Mouse (Mus musculus): ENCODE results near the gene Fam122a. TPM values are rescaled to one million over a fixed set of nuclear protein-coding genes. Genes with fewer than 3 reads are reported as not detected.
A peak's percentile ranks its signal among the peaks of the same experiment; 100 is the strongest.

Gene Fam122a
- polyA plus RNA-seq, 1 experiment from 2014 or later = 62.7 TPM

DNA sequence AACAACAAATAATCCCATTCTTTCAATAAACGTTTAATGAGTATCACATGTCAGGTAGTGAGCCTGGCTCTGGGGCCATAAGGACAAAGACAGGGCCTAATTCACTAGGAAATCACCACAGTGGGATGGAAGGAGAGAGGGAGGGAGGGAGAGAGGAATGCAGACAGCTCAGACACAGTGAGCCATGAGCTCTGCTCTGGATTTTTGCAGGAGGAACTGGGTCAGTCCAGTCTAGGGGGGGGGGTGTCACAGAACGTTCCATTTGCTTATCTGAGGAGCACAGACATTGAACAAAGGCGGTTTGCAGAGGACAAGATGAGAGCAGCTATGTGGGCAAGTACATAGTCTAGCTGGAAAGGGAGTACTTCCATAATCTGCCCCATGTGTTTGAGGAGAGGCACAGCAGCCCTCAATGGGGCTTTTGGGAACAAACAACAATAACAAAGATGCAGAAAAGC is 24.7 kb downstream of the Fam122a start:
- WGBS = 21% methylated on average over 3 of the region's 3 CpGs
- peak overlapping the region; percentile 20 for H3K27ac ChIP-seq (replicated peaks)

DNA sequence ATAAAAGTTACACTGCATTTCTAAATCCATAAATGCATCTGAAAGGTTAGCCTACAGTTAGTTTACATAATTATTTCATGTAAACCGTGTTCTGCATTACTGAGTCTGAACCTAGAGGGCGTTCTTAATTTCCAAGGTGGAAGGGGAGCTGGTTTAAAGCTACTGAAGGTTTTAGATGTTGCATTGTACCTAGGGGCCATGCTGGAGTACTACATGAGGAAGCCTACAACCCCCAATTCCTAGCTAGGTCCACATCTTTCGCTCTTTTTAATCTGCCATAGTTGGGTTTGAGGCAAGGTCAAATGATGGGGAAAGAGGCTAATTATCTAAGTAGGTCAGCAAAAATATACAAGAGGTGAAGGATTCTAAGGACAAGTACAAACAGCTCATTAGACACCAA is 25.5 kb downstream of the Fam122a start:
- peaks cover 17% of the 10 kb centered on the region for H3K4me1 ChIP-seq
- no peak overlapping the region for H3K9ac ChIP-seq (replicated peaks)
- peak overlapping the region; percentile 26; the same call in 1 of the 2 replicates for H3K27ac ChIP-seq (replicated peaks)
- no peak overlapping the region for H3K4me3 ChIP-seq
- ATAC-seq (ENCODE audit: low FRiP score, low read depth) = no peak
- no peaks in the 10 kb centered on the region for H3K9me3 ChIP-seq
- WGBS = 87% methylated on average over 3 of the region's 3 CpGs
- no peaks in the 10 kb centered on the region for H3K36me3 ChIP-seq
- H3K27me3 ChIP-seq = 0 out of 2 replicates have a peak, but pooled peaks cover 4% of the 10 kb centered on the region
- H3K4me2 ChIP-seq (replicated peaks) = no peak overlapping the region

More for the DNA sequence above, 24.7 kb downstream of the Fam122a start:
- Histone ChIP-seq H3K9ac (replicated peaks) (no peak overlapping the region), H3K4me2 (replicated peaks) (no peak overlapping the region), H3K27me3 (0 out of 2 replicates have a peak, but pooled peaks cover 8% of the 10 kb centered on the region), H3K4me1 (peaks cover 17% of the 10 kb centered on the region), H3K9me3 (no peaks in the 10 kb centered on the region), H3K4me3 (no peak overlapping the region), H3K36me3 (no peaks in the 10 kb centered on the region)
- ATAC-seq (ENCODE audit: low FRiP score, low read depth) = peak; percentile 60

GRCm38 (mm10) chr19:24450740-24451139 is 26.4 kb downstream of the Fam122a start:
- Histone ChIP-seq H3K4me1 (peaks cover 17% of the 10 kb centered on the region), H3K36me3 (no peaks in the 10 kb centered on the region), H3K27me3 (no peaks in the 10 kb centered on the region), H3K4me2 (replicated peaks) (no peak overlapping the region), H3K9ac (replicated peaks) (no peak overlapping the region), H3K27ac (replicated peaks) (no peak overlapping the region), H3K4me3 (no peak overlapping the region), H3K9me3 (no peaks in the 10 kb centered on the region)
- ATAC-seq (ENCODE audit: low FRiP score, low read depth) = no peak
- 93% methylated on average over 8 of the region's 8 CpGs for WGBS

DNA sequence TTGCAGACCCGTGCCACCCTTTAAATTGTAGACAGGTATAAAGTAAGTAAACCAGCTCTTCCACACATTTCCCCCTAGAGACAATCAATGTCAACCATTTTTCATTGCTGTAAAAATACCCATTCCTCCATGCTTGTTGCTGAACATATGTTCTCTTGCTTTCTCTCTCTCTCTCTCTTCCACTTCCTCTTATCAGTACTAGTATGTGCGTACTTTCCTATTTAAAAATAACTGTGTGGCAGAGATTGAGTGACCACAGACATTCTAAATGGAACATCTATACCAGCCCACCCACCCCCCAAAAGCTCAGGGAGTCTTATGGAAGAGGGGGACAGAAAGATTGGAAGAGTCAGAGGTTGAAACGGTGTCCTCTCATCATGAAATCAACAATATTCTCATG is 32.8 kb downstream of the Fam122a start:
- 92% methylated on average over 3 of the region's 3 CpGs for WGBS
- Histone ChIP-seq H3K27ac (replicated peaks) (no peak overlapping the region), H3K27me3 (no peaks in the 10 kb centered on the region), H3K9ac (replicated peaks) (no peak overlapping the region), H3K4me1 (no peaks in the 10 kb centered on the region), H3K4me3 (no peak overlapping the region), H3K9me3 (no peaks in the 10 kb centered on the region), H3K36me3 (no peaks in the 10 kb centered on the region), H3K4me2 (replicated peaks) (no peak overlapping the region)
- ATAC-seq (ENCODE audit: low FRiP score, low read depth) = no peak

GRCm38 (mm10) chr19:24439715-24440114 is 37.4 kb downstream of the Fam122a start:
- no peak overlapping the region for H3K9ac ChIP-seq (replicated peaks)
- ATAC-seq (ENCODE audit: low FRiP score, low read depth) = no peak

DNA sequence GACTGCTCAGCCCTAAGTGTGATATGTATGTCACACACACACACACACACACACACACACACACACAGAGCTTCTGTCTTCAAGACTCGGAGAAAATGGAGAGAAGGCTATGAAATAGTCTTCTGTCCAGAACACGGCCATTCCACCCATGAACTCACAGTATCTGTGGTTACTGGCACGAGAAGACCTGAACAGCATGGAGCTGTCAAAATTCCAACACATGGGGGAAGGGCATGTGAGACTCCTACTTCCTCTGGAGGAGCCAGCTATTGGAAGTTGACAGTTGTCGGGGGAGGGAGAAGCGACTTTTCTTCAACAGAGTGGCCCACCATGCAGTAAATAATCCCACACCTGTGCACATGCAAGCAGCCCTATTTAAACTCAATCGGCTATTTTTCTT is 42.9 kb downstream of the Fam122a start:
- no peak overlapping the region for H3K27ac ChIP-seq (replicated peaks)
- H3K9me3 ChIP-seq = no peaks in the 10 kb centered on the region
- WGBS = 86% methylated on average over 6 of the region's 6 CpGs
- no peaks in the 10 kb centered on the region for H3K36me3 ChIP-seq
- no peak overlapping the region for H3K4me2 ChIP-seq (replicated peaks)
- no peak overlapping the region for H3K9ac ChIP-seq (replicated peaks)
- H3K27me3 ChIP-seq = no peaks in the 10 kb centered on the region
- no peak for ATAC-seq (ENCODE audit: low FRiP score, low read depth)
- no peaks in the 10 kb centered on the region for H3K4me1 ChIP-seq
- H3K4me3 ChIP-seq = no peak overlapping the region

More at GRCm38 (mm10) chr19:24439715-24440114, 37.4 kb downstream of the Fam122a start:
- H3K36me3 ChIP-seq = no peaks in the 10 kb centered on the region
- H3K27me3 ChIP-seq = no peaks in the 10 kb centered on the region
- no peak overlapping the region for H3K4me2 ChIP-seq (replicated peaks)
- H3K4me3 ChIP-seq = no peak overlapping the region
- 71% methylated on average over 4 of the region's 4 CpGs for WGBS
- no peaks in the 10 kb centered on the region for H3K9me3 ChIP-seq
- H3K4me1 ChIP-seq = no peaks in the 10 kb centered on the region
- H3K27ac ChIP-seq (replicated peaks) = no peak overlapping the region

DNA sequence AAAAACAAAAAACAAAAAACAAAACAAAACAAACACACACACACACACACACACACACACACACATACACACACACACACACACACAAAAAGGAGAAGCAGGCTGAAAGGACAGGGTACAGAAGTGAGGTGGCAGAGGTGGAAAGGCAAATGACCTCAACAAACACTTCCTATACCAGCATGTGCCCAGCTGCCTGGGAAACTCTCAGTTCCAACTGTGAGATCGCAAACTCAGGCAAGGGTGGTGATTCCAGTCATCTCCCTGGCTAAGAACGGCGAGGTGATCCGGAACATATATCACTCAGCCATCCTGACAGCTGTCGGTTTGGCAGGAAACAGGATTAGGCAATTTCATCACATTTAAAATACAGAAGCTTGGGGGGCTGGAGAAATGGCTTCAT is 44.7 kb downstream of the Fam122a start:
- no peaks in the 10 kb centered on the region for H3K27me3 ChIP-seq
- WGBS = 86% methylated on average over 5 of the region's 5 CpGs
- no peak for ATAC-seq (ENCODE audit: low FRiP score, low read depth)

DNA sequence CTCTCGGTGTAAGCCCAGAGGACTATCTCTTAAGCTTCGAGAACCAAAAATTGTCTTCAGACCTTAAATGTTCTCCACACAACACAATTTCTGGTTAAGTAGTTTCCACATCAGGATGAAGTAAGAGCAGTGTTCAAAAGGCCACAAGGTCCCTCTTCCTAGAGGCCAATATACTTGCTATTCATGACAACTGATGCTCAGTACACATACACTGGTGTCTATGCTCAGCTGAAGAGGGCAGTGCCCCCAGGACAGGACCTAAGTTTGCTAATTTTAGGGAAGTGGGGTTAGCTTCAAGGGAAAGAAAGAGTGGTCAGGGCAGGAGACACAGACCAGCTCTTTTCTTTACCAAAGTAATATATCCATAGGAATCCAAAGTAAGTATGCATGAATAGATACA is 45.8 kb downstream of the Fam122a start:
- no peak overlapping the region for H3K27ac ChIP-seq (replicated peaks)
- WGBS = 97% methylated on average over 2 of the region's 2 CpGs
- no peaks in the 10 kb centered on the region for H3K9me3 ChIP-seq

More for the DNA sequence above, 44.7 kb downstream of the Fam122a start:
- no peaks in the 10 kb centered on the region for H3K4me1 ChIP-seq
- H3K9me3 ChIP-seq = no peaks in the 10 kb centered on the region
- no peaks in the 10 kb centered on the region for H3K36me3 ChIP-seq
- H3K27ac ChIP-seq (replicated peaks) = no peak overlapping the region
- H3K4me3 ChIP-seq = no peak overlapping the region
- no peak overlapping the region for H3K9ac ChIP-seq (replicated peaks)
- H3K4me2 ChIP-seq (replicated peaks) = no peak overlapping the region

GRCm38 (mm10) chr19:24428011-24428410 is 49.1 kb downstream of the Fam122a start:
- H3K4me2 ChIP-seq (replicated peaks) = no peak overlapping the region
- H3K9ac ChIP-seq (replicated peaks) = no peak overlapping the region
- no peaks in the 10 kb centered on the region for H3K9me3 ChIP-seq
- no peaks in the 10 kb centered on the region for H3K27me3 ChIP-seq
- no peak for ATAC-seq (ENCODE audit: low FRiP score, low read depth)
- 93% methylated on average over 3 of the region's 3 CpGs for WGBS
- no peaks in the 10 kb centered on the region for H3K4me1 ChIP-seq
- no peak overlapping the region for H3K27ac ChIP-seq (replicated peaks)
- H3K4me3 ChIP-seq = no peak overlapping the region
- H3K36me3 ChIP-seq = no peaks in the 10 kb centered on the region

More for the DNA sequence above, 45.8 kb downstream of the Fam122a start:
- H3K4me1 ChIP-seq = no peaks in the 10 kb centered on the region
- no peak overlapping the region for H3K9ac ChIP-seq (replicated peaks)
- no peak overlapping the region for H3K4me2 ChIP-seq (replicated peaks)
- H3K36me3 ChIP-seq = no peaks in the 10 kb centered on the region
- no peak overlapping the region for H3K4me3 ChIP-seq
- no peaks in the 10 kb centered on the region for H3K27me3 ChIP-seq
- ATAC-seq (ENCODE audit: low FRiP score, low read depth) = no peak

- Histone ChIP-seq H3K27me3 (no peaks in the 10 kb centered on the region), H3K36me3 (no peaks in the 10 kb centered on the region), H3K27ac (replicated peaks) (no peak overlapping the region), H3K4me1 (no peaks in the 10 kb centered on the region), H3K9ac (replicated peaks) (no peak overlapping the region), H3K9me3 (no peaks in the 10 kb centered on the region), H3K4me2 (replicated peaks) (no peak overlapping the region), H3K4me3 (no peak overlapping the region)
- no peak for ATAC-seq (ENCODE audit: low FRiP score, low read depth)
- WGBS = 81% methylated on average over 4 of the region's 4 CpGs
Observed at GRCm38 (mm10) chr19:24427258-24427657, 49.9 kb downstream of the Fam122a start.

DNA sequence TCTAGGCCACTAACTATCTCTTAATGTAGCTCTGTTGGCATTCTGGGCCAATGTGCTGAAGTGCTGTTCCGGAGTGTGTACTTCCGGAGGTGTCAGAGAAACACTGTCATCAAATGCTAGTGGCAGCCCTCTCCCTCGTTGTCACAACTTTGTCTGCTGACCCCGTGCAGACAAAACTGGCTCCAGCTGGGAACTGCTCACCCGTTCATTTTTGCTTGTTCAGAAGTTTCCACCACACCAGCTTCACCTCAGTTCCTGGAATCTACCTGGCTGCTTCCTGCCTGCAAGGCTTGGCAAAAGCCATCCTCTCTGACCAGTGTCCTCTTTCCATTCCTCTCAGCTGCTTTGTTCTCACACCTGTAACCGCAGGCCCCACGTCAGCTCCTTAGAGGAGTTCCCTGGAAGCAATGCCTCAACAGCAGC is 50.4 kb downstream of the Fam122a start:
- no peaks in the 10 kb centered on the region for H3K9me3 ChIP-seq
- H3K27me3 ChIP-seq = no peaks in the 10 kb centered on the region
- H3K36me3 ChIP-seq = no peaks in the 10 kb centered on the region
- no peak overlapping the region for H3K9ac ChIP-seq (replicated peaks)
- no peak overlapping the region for H3K4me3 ChIP-seq
- no peak overlapping the region for H3K4me2 ChIP-seq (replicated peaks)
- no peaks in the 10 kb centered on the region for H3K4me1 ChIP-seq
- 89% methylated on average over 7 of the region's 7 CpGs for WGBS
- ATAC-seq (ENCODE audit: low FRiP score, low read depth) = no peak
- H3K27ac ChIP-seq (replicated peaks) = no peak overlapping the region

All from midbrain, embryonic 12.5 days (tissue).